Mouse (Mus musculus): Measurements from ENCODE around the gene Tmem167. TPM values are rescaled to one million over a fixed set of nuclear protein-coding genes. Genes with fewer than 3 reads are reported as not detected.
A peak's percentile ranks its signal among the peaks of the same experiment; 100 is the strongest.

Tmem167 gene
- polyA plus RNA-seq, 1 experiment from 2014 or later = 53.2 TPM

GRCm38 (mm10) chr13:90111681-90112080 is 22.8 kb downstream of the Tmem167 start:
- Histone ChIP-seq H3K9ac (no peak overlapping the region), H3K9me3 (ENCODE audit: control insufficient read depth, low read length) (no peaks in the 10 kb centered on the region), H3K4me1 (replicated peaks; ENCODE audit: control insufficient read depth, insufficient read depth, low read length) (no peaks in the 10 kb centered on the region), H3K27me3 (ENCODE audit: control insufficient read depth, insufficient read depth, low read length) (no peaks in the 10 kb centered on the region), H3K27ac (no peak overlapping the region), H3K4me2 (replicated peaks) (no peak overlapping the region), H3K4me3 (replicated peaks; ENCODE audit: low read length) (no peak overlapping the region), H3K36me3 (replicated peaks; ENCODE audit: control insufficient read depth, insufficient read depth) (peaks cover 3% of the 10 kb centered on the region; the same call in 1 of the 2 replicates)
- WGBS = 78% methylated on average over 1 of the region's 1 CpGs
- ATAC-seq (ENCODE audit: low FRiP score) = no peak
- DNase-seq (ENCODE audit: low spot score) = no peak

DNA sequence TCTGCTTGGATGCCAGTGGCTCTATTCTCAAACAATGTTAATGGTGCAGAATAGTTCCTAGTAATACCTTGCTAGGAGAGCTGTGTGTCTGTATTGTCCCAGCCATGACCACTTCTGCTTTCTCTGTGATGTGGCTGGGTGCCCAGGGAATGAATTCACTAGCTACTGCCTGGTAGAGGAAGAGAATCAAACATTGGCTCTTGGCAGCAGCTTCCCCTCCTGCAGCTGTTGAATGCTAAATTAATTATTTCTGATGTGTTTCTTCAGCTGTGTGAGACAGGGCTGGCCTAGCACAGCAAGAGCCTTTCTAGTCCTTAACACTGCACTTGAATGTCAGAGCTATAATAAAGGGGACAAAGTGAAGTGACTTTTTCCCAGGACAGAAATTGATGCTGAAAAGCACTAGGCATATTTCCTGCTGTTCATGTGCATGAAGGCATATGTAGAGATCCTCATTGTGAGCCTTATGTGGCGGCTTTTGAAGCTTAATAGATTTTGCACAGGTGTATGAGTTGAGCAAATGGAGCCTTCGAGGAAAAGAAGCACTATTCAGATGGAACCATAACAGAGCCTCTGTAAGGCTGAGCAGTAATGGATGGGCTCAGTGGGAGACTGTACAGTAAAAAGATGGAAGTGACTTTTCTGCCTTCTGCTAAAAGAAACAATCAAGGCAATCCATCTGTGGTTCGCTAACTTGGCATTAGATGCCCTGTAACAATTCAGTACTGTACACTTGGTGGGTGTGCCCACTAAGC is 47.4 kb downstream of the Tmem167 start:
- no peaks in the 10 kb centered on the region for H3K36me3 ChIP-seq (replicated peaks; ENCODE audit: control insufficient read depth, insufficient read depth)
- no peak overlapping the region for H3K4me3 ChIP-seq (replicated peaks; ENCODE audit: low read length)
- no peaks in the 10 kb centered on the region for H3K9me3 ChIP-seq (ENCODE audit: control insufficient read depth, low read length)
- ATAC-seq (ENCODE audit: low FRiP score) (peak; percentile 92), DNase-seq (ENCODE audit: low spot score) (peak; percentile 64)
- no peaks in the 10 kb centered on the region for H3K4me1 ChIP-seq (replicated peaks; ENCODE audit: control insufficient read depth, insufficient read depth, low read length)
- no peak overlapping the region for H3K4me2 ChIP-seq (replicated peaks)
- WGBS = 48% methylated on average over 3 of the region's 3 CpGs
- no peak overlapping the region for H3K9ac ChIP-seq
- H3K27ac ChIP-seq = peak overlapping the region; percentile 63
- no peaks in the 10 kb centered on the region for H3K27me3 ChIP-seq (ENCODE audit: control insufficient read depth, insufficient read depth, low read length)

- Histone ChIP-seq H3K27ac (no peak overlapping the region), H3K4me1 (replicated peaks; ENCODE audit: control insufficient read depth, insufficient read depth, low read length) (no peaks in the 10 kb centered on the region), H3K27me3 (ENCODE audit: control insufficient read depth, insufficient read depth, low read length) (no peaks in the 10 kb centered on the region), H3K4me3 (replicated peaks; ENCODE audit: low read length) (no peak overlapping the region), H3K36me3 (replicated peaks; ENCODE audit: control insufficient read depth, insufficient read depth) (no peaks in the 10 kb centered on the region), H3K4me2 (replicated peaks) (no peak overlapping the region), H3K9ac (no peak overlapping the region), H3K9me3 (ENCODE audit: control insufficient read depth, low read length) (no peaks in the 10 kb centered on the region)
- ATAC-seq (ENCODE audit: low FRiP score) (no peak), DNase-seq (ENCODE audit: low spot score) (no peak)
- 87% methylated on average over 1 of the region's 1 CpGs for WGBS
Measured at GRCm38 (mm10) chr13:90141681-90142080, 52.8 kb downstream of the Tmem167 start.

DNA sequence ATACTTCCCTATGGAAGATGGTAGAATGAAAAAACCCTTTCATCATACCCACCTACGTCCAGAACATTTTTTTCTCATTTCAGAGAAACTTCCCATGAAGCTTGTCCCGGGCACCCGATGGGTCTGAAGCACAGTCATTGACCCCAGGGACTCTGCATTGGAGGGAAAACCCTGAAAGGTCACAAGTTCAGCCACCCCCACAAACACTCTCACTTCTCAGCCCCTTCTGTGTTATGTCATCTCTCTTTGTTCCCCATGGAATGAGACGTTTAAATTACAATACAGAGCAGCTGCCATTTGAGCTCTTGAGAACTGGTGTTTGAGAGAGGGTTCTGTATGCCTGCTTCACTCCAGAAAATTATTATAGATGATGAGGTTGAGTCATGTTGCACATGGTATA is 54.3 kb downstream of the Tmem167 start:
- ATAC-seq (ENCODE audit: low FRiP score) (no peak), DNase-seq (ENCODE audit: low spot score) (no peak)
- no peaks in the 10 kb centered on the region for H3K36me3 ChIP-seq (replicated peaks; ENCODE audit: control insufficient read depth, insufficient read depth)
- no peak overlapping the region for H3K4me3 ChIP-seq (replicated peaks; ENCODE audit: low read length)
- no peaks in the 10 kb centered on the region for H3K4me1 ChIP-seq (replicated peaks; ENCODE audit: control insufficient read depth, insufficient read depth, low read length)
- H3K9me3 ChIP-seq (ENCODE audit: control insufficient read depth, low read length) = no peaks in the 10 kb centered on the region
- H3K4me2 ChIP-seq (replicated peaks) = no peak overlapping the region
- no peak overlapping the region for H3K27ac ChIP-seq
- 7% methylated on average over 4 of the region's 4 CpGs for WGBS
- H3K9ac ChIP-seq = no peak overlapping the region
- H3K27me3 ChIP-seq (ENCODE audit: control insufficient read depth, insufficient read depth, low read length) = no peaks in the 10 kb centered on the region

- H3K4me1 ChIP-seq (replicated peaks; ENCODE audit: control insufficient read depth, insufficient read depth, low read length) = peaks cover 5% of the 10 kb centered on the region; the same call in 1 of the 2 replicates
- no peak overlapping the region for H3K9ac ChIP-seq
- no peak overlapping the region for H3K4me3 ChIP-seq (replicated peaks; ENCODE audit: low read length)
- H3K4me2 ChIP-seq (replicated peaks) = no peak overlapping the region
- no peaks in the 10 kb centered on the region for H3K27me3 ChIP-seq (ENCODE audit: control insufficient read depth, insufficient read depth, low read length)
- ATAC-seq (ENCODE audit: low FRiP score) (no peak), DNase-seq (ENCODE audit: low spot score) (no peak)
- H3K27ac ChIP-seq = no peak overlapping the region
- no peaks in the 10 kb centered on the region for H3K36me3 ChIP-seq (replicated peaks; ENCODE audit: control insufficient read depth, insufficient read depth)
- H3K9me3 ChIP-seq (ENCODE audit: control insufficient read depth, low read length) = no peaks in the 10 kb centered on the region
Measured at GRCm38 (mm10) chr13:90151881-90152280, 63.0 kb downstream of the Tmem167 start.

- 32% methylated on average over 7 of the region's 7 CpGs for WGBS
- Histone ChIP-seq H3K4me3 (replicated peaks; ENCODE audit: low read length) (no peak overlapping the region), H3K36me3 (replicated peaks; ENCODE audit: control insufficient read depth, insufficient read depth) (no peaks in the 10 kb centered on the region), H3K27ac (no peak overlapping the region), H3K27me3 (ENCODE audit: control insufficient read depth, insufficient read depth, low read length) (no peaks in the 10 kb centered on the region), H3K4me1 (replicated peaks; ENCODE audit: control insufficient read depth, insufficient read depth, low read length) (peaks cover 5% of the 10 kb centered on the region; the same call in 1 of the 2 replicates), H3K9ac (no peak overlapping the region), H3K4me2 (replicated peaks) (no peak overlapping the region), H3K9me3 (ENCODE audit: control insufficient read depth, low read length) (no peaks in the 10 kb centered on the region)
- ATAC-seq (ENCODE audit: low FRiP score) (peak; percentile 60; the same call in 1 of the 2 replicates), DNase-seq (ENCODE audit: low spot score) (peak; percentile 33)
Measured at GRCm38 (mm10) chr13:90152536-90153273, 63.8 kb downstream of the Tmem167 start.

DNA sequence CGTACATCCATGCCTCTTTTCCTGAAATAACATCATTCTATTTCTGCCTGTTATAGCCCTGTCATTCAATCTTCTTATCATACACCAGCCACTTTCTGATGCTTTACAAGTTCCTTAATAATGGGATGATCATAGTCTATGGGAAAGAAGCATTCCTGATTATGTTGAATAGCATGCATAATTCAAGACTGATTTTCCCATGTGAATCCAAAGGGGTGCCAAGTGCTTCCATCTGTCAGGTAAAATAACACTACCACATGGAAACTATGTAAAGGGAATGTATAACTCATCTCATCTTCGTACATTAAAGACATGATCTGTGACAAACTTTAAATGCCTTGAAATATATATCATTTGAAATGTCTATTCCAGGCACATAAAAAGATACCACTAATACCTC is 75.2 kb downstream of the Tmem167 start:
- no peaks in the 10 kb centered on the region for H3K4me1 ChIP-seq (replicated peaks; ENCODE audit: control insufficient read depth, insufficient read depth, low read length)
- no peak overlapping the region for H3K9ac ChIP-seq
- H3K27me3 ChIP-seq (ENCODE audit: control insufficient read depth, insufficient read depth, low read length) = no peaks in the 10 kb centered on the region
- H3K4me3 ChIP-seq (replicated peaks; ENCODE audit: low read length) = no peak overlapping the region
- no peak for DNase-seq (ENCODE audit: low spot score)
- H3K9me3 ChIP-seq (ENCODE audit: control insufficient read depth, low read length) = no peaks in the 10 kb centered on the region
- H3K4me2 ChIP-seq (replicated peaks) = no peak overlapping the region
- 84% methylated on average over 2 of the region's 2 CpGs for WGBS
- no peak overlapping the region for H3K27ac ChIP-seq
- no peak for ATAC-seq (ENCODE audit: low FRiP score)
- H3K36me3 ChIP-seq (replicated peaks; ENCODE audit: control insufficient read depth, insufficient read depth) = no peaks in the 10 kb centered on the region

- no peak overlapping the region for H3K9ac ChIP-seq
- DNase-seq (ENCODE audit: low spot score) (no peak), ATAC-seq (ENCODE audit: low FRiP score) (no peak)
- no peaks in the 10 kb centered on the region for H3K27me3 ChIP-seq (ENCODE audit: control insufficient read depth, insufficient read depth, low read length)
- no peak overlapping the region for H3K4me2 ChIP-seq (replicated peaks)
- no peak overlapping the region for H3K27ac ChIP-seq
- no peak overlapping the region for H3K4me3 ChIP-seq (replicated peaks; ENCODE audit: low read length)
- WGBS = 53% methylated on average over 3 of the region's 3 CpGs
- H3K4me1 ChIP-seq (replicated peaks; ENCODE audit: control insufficient read depth, insufficient read depth, low read length) = no peaks in the 10 kb centered on the region
- H3K36me3 ChIP-seq (replicated peaks; ENCODE audit: control insufficient read depth, insufficient read depth) = no peaks in the 10 kb centered on the region
- no peaks in the 10 kb centered on the region for H3K9me3 ChIP-seq (ENCODE audit: control insufficient read depth, low read length)
Measured at GRCm38 (mm10) chr13:90167044-90167443, 78.1 kb downstream of the Tmem167 start.

DNA sequence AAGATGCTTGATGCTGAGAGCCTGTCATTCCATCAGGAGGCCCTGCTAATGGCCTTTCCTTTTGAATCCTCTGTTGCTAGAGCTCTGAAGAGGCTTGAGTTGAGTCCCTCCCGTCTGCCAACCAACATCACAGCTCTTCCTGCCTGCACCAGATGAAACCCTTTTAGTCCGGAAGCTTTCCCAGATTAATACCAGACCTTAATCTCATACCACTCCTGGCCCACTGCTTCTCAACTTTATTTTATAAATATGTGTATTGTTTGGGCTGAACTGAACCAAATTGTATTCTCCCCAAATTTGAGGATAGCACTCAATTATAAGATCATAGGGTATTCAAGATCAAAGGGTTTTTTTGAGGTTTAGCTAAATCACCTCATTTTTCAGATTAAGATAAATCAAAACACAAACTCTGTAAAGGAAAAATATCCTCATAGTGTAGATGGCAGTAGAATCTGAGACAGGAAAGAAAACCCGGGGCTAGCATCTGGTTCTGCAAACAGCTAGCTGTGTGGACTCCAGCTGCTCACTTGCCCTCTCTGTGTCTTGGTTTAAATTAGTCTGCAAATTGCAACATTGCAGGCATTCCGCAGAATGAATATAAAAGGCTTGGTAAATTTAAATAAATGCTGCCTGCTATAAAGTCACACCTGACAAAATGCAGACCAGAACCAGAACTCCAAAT is 81.3 kb downstream of the Tmem167 start:
- H3K27ac ChIP-seq = no peak overlapping the region
- no peaks in the 10 kb centered on the region for H3K9me3 ChIP-seq (ENCODE audit: control insufficient read depth, low read length)
- WGBS = 48% methylated on average over 4 of the region's 4 CpGs
- H3K9ac ChIP-seq = no peak overlapping the region
- DNase-seq (ENCODE audit: low spot score) = no peak
- H3K4me3 ChIP-seq (replicated peaks; ENCODE audit: low read length) = no peak overlapping the region
- H3K4me1 ChIP-seq (replicated peaks; ENCODE audit: control insufficient read depth, insufficient read depth, low read length) = no peaks in the 10 kb centered on the region
- no peak overlapping the region for H3K4me2 ChIP-seq (replicated peaks)
- no peaks in the 10 kb centered on the region for H3K36me3 ChIP-seq (replicated peaks; ENCODE audit: control insufficient read depth, insufficient read depth)
- H3K27me3 ChIP-seq (ENCODE audit: control insufficient read depth, insufficient read depth, low read length) = no peaks in the 10 kb centered on the region
- no peak for ATAC-seq (ENCODE audit: low FRiP score)

Data from hindbrain, embryonic 14.5 days (tissue).